Mouse (Mus musculus) gastrocnemius, postnatal 36 days (tissue): ENCODE data around the gene Atxn7. TPM values are rescaled to one million over a fixed set of nuclear protein-coding genes. Genes with fewer than 3 reads are reported as not detected.

Experiments used
- DNase-seq, 2 experiments: peaks; one replicate each; pipeline ENCODE4 v3.0.0; 2022
- intact Hi-C: fragments of 180-260 bp; cut with DNase I; formaldehyde crosslinking; loops from one replicate; pipeline ENCODE4 v1.15.1; 2025
- total RNA-seq, 2 experiments: library from RNA; stranded (reverse); gene quantifications; 2 replicates each; pipeline ENCODE4 v1.2.3; 2021

The Atxn7 gene
- total RNA-seq, 2 experiments from 2014 or later = 13.3 to 16.0 TPM

DNA sequence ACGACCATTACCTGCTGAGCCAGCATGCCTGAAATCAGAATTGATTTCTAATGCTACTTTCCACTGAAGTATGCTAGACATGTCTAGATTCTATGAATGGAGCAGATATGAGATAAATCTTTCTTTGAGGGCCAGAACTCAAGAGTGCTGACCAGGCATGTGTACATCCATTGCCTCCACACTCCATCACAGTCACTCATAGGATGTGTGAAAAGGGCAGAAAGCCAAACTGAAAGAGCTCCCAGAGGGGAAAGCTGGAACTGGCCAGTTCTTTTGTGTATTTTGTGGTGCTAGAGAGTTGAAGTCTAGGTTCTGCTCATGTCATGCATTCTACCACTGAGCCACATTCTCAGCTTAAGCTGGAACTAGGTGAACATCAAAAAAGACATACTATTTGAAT lies 16.3 kb downstream of the Atxn7 start:
- intact Hi-C loops = no loop called here
- no peak for DNase-seq

DNA sequence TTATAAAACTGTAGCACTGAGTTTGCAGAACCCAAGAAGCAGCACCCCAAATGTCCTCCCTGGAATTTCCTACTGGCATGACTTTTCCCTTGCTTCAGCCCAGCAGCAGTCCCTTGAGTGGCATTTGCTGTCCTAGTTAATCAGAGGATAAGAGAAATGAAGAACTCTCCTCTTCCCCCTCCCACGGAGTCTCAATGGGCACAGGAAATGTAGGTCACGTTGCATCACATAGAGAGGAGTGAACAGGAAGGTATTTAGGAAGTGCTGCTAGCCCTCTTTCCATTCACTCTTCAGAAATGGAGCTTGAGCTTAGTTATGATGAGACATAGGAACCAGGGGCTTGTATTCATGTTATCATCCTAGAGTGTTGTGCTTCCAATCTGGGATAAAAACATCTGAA lies 20.0 kb downstream of the Atxn7 start:
- intact Hi-C loops = loop anchor here (5.0 kb wide), 1 partner anchor 116 kb away; no protein-coding TSS in a partner anchor

DNA sequence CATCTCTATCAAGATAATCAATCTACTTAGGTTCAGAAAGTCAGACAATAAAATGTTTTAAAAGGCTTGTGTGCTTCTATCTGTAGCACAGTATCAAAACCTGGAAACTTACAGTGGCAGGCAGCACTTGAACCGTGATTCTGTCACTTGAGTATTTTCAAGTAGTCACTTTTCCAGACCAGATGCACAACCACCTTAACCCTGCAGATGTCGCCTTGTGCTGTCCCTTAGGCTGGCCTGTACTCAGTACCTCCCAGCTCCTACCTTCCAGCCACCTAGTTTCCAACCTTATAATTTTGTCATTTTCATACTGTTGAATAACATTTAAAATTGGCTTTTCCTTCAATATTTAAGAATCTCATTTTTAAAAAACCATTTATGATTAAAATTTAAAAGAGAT lies 20.9 kb downstream of the Atxn7 start:
- intact Hi-C loops = loop anchor here (5.0 kb wide), 1 partner anchor 115 kb away; no protein-coding TSS in a partner anchor

More for the DNA sequence above, 20.0 kb downstream of the Atxn7 start:
- DNase-seq = no peak

DNA sequence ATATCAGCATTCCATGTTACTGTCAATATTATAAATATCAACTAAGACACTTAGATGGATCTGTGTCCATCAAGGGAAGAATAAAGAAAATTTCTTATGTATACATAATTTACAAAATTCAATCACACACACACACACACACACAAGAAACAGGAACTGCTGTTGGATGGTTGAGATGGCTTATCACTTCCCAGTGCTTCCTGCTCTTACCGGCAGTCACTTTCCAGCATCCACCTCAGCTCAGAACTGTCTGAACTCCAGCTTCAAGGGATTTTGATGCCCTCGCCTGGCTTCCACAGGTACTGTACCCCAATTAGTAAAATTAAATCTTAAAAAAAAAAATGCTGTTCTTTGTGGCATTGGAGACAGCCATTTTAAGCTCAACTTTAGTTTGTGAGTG lies 27.2 kb downstream of the Atxn7 start:
- DNase-seq = no peak
- intact Hi-C loops = no loop called here

More for the DNA sequence above, 20.9 kb downstream of the Atxn7 start:
- no peak for DNase-seq

DNA sequence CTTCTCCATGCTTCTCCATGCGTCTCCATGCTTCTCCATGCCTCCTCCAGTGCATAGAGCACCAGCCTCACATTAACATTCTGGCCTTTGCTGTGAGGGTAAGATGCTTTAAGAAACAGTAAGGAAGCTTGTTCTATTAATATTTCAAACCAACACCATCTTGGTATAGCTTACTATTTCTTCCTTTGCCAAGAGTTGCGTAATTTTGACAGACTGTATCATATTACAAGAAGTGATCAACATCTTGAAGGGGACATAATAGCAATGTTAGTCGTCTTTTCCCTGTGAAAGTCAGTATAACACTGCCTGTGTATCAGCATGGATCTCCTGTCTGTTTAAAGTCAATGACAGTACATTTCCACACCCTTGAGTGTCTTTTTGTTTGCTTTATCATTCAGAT lies 29.5 kb downstream of the Atxn7 start:
- intact Hi-C loops = no loop called here
- DNase-seq = no peak

DNA sequence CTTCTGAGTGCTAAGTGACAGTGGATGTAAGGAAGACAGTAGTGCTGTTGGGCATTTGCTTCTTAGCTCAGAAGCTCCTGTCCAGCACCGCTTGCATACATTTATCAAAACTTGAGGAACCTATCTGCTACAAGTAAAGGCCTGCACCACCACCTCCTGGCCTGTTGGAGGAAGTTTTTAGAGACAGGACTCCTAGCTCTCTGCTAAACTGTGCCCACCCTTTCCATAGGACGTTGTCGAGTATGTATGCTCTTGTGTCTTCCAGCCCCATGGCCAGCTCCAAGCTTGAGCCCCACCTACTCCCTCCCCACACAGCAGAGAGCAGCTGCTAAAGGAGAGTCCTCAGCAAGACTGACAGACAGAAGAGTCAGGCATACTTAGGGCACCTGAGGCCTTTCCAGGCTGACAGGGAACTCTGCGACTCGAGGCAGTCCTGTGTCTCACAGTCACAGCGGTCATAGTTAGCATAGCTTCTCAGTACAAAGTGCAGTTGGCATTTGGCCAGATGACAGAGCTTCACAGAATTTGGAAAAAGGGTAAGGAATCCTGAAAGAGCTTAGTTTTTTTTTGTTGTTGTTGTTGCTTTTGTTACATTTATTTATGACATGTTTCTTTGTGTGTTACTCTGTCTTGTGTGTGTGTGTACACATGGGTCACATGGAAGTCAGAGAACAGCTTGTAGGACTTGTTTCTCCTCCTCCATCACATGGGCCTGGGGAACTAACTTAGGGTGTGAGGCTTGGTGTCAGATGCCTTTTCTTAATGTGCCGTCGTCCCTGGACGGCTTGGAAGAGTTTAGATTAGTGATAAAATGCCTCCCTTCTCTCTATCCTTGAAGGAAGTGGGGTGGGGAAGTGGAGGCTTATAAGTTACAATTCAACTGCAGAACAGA lies 34.2 kb downstream of the Atxn7 start:
- intact Hi-C loops = no loop called here
- DNase-seq = no peak

DNA sequence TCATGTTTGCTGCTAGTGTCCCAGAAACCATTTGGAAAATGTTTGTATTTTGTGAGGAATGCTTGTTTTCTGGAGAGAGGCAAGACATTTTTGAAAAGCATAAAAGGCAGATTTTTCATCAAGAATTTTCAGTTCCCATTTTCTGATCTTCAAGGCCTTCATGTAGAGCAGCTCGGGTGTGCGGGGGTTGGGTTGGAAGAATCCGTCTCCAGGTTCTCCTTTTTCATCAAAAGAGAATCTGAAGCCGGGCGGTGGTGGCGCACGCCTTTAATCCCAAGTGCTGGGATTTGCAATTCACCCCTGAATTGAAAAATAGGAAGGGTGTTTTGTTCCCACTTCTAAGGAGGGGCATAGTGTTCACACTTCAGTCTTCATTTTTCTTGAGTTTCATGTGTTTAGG lies 41.5 kb downstream of the Atxn7 start:
- intact Hi-C loops = no loop called here

DNA sequence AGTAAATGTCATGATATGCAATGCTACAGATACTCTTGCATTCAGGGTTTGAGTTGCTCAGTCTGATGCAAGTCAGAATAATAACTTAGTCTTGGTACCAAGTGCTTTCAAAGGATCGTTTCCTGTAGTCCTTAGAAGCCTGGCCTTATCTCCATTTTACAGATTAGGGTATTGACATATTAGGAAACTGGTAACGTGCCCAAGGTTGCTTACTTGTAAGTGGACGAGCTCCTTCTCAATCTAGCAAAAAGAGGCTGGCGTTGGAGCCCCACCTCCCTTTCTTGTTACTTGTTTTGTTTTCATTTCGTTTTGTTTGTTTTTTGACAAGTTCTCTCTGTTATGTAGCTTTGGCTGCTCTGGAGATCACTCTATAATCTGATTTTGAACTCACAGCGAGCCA lies 48.5 kb downstream of the Atxn7 start:
- intact Hi-C loops = loop anchor here (5.0 kb wide), 3 partner anchors 43 to 88 kb away; partner anchors contain the start of genes Atxn7 and Thoc7
- DNase-seq = no peak

More for the DNA sequence above, 41.5 kb downstream of the Atxn7 start:
- DNase-seq = no peak

DNA sequence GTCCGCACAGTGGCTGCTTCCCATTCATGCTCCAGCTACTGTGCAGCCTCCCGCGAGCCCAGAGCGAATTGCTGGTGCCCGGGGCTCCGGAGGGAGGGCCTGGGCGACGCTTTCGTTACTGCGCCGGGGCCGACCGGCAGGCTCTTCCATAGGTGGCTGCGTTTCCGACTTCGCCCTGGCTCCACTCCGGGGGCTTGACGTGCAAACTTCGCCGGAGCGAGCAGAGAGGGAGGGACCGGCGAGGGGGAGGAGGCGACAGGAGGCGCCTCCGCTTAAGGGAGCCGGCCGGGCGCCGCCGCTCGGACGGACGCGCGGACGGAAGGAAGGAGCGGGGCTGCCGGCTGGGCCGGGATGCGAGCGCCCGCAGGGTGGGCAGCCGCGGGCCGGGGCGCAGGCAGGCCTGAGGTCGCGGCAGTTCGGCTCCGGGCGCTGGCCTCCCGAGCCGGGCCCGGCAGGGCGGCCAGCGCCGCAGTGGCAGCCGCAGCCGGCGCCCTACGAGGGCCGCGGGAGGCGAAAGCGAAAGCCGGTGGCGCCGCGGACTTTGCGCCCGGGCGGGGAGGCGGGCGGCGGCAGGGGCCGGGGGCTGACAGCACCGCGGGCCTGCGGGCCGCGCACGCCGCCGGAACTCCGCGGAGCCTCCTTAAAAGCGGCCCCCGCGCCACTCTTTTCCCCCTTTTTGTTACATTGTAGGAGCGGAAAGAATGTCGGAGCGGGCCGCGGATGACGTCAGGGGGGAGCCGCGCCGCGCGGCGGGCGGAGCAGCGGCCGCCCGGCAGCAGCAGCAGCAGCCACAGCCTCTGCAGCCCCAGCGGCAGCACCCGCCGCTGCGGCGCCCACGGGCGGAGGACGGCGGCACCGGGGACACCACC lies 51.4 kb downstream of the Atxn7 start:
- peak; percentile 79 to 80 for DNase-seq
- intact Hi-C loops = loop anchor here (5.0 kb wide), 3 partner anchors 40 to 85 kb away; partner anchors contain the start of genes Atxn7 and Thoc7

DNA sequence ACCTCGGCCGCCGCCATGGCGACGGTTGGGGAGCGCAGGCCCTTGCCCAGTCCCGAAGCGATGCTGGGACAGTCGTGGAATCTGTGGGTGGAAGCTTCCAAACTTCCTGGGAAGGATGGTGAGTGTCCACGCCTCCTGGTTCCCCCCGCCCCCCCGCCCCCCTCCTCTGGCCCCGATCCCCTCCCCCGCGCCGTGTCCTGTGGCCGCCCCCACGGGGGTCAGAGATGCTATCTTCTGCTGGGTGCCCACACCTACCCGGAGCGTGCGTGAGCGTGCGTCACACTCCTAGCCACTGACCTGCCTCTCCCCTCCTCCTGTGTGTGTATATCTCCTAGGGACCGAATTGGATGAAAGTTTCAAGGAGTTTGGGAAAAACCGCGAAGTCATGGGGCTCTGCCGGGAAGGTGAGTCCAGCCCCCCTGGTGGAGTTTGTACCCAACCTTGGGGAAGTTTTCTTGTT lies 52.0 kb downstream of the Atxn7 start:
- peak in 1 of 2 experiments; percentile 18 for DNase-seq
- intact Hi-C loops = loop anchor here (5.0 kb wide), 3 partner anchors 39 to 84 kb away; partner anchors contain the start of genes Atxn7 and Thoc7

DNA sequence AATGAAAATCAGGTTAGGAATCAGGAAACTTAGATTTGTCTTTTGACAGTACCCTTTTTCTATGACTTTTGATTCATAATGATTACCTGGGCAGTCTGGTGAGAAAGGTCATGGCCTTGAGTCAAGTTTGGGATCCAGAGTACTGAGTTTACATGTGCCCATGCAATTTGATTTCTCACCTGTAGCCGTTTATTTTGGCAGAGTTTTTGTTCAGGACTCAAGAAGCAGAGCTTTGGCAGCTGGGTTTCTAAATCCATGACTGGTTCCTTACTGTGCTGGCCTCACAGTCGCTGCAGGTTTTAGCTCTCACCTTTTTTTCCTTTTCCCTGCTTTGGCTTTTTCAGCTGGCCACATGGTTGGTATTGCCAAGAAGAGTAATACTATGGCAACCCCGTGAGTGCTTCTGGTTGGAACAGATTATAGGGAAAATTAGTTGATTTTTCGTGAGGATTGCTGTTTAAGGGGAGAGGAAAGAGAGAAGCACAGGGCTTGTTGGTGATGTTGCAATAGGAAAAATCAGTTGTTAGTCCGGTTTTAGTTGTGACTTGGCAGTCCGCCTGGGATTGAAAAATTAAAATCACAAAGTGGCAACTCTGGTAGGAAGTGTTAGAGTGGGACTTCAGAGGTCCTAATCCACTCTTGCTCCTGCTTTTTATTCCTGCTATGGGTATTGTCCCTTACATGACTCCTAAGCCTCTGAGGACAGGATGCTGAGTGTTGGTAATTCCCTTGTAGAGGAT lies 53.6 kb downstream of the Atxn7 start:
- no peak for DNase-seq
- intact Hi-C loops = loop anchor here (5.0 kb wide), 4 partner anchors 37 to 82 kb away; partner anchors contain the start of genes Atxn7 and Thoc7

DNA sequence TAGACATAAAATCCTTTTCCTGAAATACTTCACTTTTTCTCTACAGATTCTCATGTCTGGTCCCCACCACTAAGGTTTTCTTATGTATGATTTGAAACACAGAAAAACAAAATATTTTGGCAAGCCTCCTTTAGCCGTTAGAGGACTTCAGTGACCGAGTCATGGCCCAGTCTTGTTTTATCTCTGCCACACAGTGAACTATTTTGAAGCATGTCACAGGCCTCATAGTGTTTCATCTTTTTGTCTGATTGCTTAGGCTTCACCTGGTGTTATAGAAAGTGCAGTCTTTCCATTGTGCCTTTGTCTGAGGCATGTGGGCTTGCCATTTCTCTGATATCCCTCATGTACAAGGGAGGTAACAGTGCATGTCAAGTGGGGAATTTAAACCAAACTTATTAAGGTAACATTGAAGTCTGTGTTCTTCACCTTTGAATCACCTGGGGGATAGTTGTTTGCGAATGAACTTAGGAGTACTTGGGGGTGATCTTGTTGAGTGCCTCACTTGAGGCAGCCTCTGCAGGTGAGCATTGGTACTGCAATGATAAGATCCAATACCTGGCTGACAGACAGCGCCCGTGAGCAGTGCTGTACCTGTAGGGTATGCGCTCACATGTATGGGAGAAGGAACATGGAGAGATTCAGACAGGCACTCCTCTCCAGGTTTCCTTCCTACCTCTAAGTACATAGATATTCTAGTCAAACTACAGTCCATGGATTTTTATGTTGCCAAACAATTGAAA lies 58.1 kb downstream of the Atxn7 start:
- no peak for DNase-seq
- intact Hi-C loops = loop anchor here (5.0 kb wide), 1 partner anchor 43 kb away; no protein-coding TSS in a partner anchor

DNA sequence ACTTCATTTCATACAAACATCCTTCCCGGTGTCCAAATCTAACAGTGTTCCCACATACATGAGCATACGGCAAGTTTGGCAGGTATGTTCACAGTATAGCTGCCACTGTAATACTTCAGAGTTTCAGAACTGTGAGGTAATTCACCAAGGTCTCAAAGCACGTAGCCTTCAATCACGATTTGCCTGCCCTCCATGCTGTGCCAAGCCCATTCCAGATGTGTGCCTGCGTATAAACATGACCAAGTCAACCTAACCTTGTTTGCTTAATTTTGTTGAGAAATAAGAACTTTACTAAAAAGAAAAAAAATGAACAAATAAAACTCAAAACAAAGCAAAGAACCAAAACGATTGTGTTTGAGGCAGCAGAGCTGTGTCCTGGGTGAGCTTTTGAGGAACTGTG lies 60.0 kb downstream of the Atxn7 start:
- intact Hi-C loops = no loop called here
- no peak for DNase-seq

DNA sequence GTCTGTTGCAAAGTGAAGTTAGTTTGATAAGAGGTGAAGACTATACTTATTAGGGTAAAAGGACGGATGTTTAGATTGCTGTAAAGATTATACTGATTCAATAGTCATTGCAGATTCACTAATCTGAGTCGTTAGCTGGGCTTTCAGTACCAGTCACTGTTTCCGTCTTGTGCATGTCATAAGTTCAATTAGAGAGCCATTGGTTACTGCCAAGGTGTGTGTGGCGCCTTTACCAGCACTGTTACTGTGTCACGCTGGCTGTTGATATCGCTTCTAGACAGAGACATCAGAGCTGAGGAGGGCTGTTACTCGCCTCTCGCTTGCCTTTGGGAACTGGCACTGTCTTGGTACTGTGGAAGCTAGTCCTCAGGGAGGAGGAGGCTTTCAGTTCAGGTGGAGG lies 64.6 kb downstream of the Atxn7 start:
- intact Hi-C loops = no loop called here
- no peak for DNase-seq

DNA sequence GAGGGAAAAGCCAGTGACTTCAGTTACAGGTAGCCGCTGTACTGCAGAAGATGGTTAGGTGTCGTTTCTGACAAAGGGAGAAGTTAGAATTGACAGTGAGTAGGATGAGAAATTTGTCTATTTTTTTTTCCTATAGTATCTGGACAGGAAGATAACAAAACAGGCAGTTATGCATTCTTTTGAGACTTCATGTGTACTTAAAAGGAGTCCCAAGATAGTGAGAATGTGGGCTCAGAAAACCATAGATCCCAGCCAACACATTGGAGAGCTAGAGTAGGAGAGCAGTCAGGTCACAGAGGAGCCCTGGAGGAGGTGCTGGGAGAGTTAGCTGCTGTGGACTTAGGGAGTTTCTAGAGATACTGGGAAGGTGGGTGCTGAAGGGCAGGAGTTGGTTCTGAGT lies 69.4 kb downstream of the Atxn7 start:
- DNase-seq = no peak
- intact Hi-C loops = no loop called here

DNA sequence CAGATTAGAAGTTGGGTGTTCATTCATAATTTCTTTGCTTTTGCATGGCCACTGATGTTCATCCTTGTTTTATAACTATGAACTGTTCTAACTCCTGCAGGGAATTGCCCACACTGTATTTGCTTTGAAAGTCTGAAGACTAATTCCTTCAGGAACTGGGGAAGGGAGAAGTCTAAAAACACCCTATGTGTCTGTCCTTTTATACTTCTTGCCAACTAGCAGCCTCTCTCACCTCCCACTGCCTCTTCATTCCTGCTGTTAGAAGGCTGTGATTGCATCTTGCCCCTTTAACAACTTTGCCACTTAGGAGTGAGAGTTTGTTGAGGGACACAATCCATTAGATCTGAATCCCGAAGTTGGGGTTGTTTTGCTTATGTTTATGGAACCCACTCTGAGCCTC lies 71.6 kb downstream of the Atxn7 start:
- intact Hi-C loops = no loop called here
- no peak for DNase-seq

DNA sequence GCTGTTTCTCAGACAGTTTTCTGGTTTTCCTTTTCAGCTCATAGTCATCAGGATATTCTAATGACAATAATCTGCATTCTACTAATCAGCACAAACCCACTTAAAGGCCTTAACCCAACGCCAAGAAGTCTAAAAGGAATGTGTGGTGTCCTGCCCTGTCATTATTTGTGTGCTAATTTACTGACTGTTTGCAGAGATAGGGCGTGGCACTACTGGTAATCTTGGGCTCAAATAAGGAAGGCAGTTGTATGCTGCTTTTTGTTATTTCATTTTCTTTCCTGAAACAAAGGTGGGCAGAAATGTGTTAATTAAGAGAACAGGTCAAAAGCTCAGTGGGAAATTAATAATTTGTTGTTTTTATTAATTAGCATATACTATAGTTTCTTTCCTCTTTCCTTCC lies 75.1 kb downstream of the Atxn7 start:
- intact Hi-C loops = no loop called here

DNA sequence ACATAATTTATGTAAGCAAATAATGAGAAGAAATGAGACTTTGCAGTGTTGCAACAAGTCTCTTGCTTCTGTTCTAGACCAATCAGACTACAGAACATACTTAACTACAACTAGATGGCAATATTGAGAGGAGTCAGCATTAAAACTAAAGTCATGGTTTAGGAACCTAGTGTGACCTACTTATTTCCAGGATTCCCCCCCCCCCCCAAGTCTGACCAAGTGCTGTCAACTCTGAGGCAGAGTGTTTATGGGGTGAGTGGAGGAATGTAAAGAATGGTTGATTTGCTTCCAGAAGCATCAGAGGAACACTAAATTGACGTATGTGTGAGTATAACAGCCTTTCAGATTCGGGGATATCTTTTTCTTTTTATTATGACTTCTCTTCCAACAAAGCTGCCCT lies 77.0 kb downstream of the Atxn7 start:
- intact Hi-C loops = no loop called here
- DNase-seq = no peak

More for the DNA sequence above, 75.1 kb downstream of the Atxn7 start:
- DNase-seq = no peak

DNA sequence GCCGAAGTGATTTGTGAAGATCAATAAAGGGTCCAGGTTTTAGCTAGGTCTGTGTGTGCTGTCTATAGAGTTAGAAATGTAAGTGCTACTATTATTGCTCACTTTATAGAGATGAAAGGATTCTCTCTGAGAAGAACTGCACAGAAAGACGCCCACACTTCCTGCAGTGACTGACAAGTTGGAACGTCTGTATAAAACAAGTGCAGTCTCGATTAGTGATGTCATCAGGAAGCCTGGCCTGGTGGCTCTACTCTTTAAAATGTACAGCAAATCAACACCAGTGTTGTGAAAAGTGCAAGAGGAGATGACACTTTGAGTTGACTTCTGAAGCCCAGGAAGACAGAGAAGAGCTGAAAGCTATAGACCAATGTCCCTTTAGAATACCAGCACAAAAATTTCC lies 81.1 kb downstream of the Atxn7 start:
- DNase-seq = no peak
- intact Hi-C loops = no loop called here
